Mouse (Mus musculus): ENCODE measurements around the gene Hebp1. TPM values are rescaled to one million over a fixed set of nuclear protein-coding genes. Genes with fewer than 3 reads are reported as not detected.

The Hebp1 gene
- polyA plus RNA-seq, 1 experiment from 2014 or later = 2.9 TPM

DNA sequence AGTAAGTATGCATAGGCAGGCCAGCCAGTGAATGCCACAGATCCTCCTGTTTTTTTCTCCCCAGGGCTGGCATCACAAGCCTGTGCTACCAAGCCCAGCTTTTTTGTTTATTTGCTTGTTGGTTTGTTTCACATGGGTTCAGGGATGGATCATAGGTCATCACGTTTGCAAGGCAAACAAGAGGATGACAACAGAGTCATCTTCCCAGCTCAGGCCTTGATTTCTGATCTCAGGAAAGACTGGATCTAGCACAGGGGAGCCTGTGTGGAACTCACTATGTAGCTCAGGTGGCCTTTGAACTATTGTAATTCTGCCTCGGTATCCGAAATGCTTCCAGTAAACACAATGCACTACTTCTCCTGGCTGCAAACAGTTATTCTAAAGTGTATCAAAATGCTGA lies 35.5 kb downstream of the Hebp1 start:
- WGBS = 87% methylated on average over 3 of the region's 3 CpGs
- no peak for ATAC-seq (ENCODE audit: low FRiP score)
- no peaks in the 10 kb centered on the region for H3K9me3 ChIP-seq (ENCODE audit: control insufficient read depth, low read length)
- H3K4me2 ChIP-seq = no peak overlapping the region
- H3K36me3 ChIP-seq (ENCODE audit: control insufficient read depth, insufficient read depth, low read length) = no peaks in the 10 kb centered on the region
- no peak overlapping the region for H3K27ac ChIP-seq (ENCODE audit: low read depth, low read length)
- H3K27me3 ChIP-seq (ENCODE audit: control insufficient read depth, insufficient read depth, low read length) = no peaks in the 10 kb centered on the region
- H3K9ac ChIP-seq (ENCODE audit: low read length) = no peak overlapping the region
- H3K4me3 ChIP-seq (ENCODE audit: low read depth, low read length) = no peak overlapping the region
- no peak for DNase-seq (ENCODE audit: low spot score, missing footprints)
- H3K4me1 ChIP-seq (ENCODE audit: control insufficient read depth, insufficient read depth, low read length) = peaks cover 4% of the 10 kb centered on the region; the same call in 1 of the 2 replicates

DNA sequence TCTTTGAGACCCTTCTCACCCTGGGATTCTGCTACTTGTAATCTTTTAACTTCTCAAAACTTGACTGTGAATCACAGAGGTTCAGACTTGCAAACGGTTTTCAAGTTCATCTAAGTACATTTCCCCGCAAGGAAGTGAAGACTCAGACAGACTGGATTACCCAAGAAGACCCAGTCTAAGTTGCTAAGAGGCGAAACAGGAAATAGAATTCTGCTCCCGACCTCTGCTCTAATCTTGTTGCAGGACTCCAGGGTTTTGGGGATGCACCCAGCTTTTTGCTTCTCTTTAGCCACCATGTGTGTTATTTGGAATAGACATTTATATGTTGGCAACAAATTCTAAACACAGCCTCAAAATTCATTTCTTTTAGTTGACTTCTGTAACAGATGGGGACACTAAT lies 36.5 kb downstream of the Hebp1 start:
- H3K27me3 ChIP-seq (ENCODE audit: control insufficient read depth, insufficient read depth, low read length) = no peaks in the 10 kb centered on the region
- H3K4me2 ChIP-seq = no peak overlapping the region
- DNase-seq (ENCODE audit: low spot score, missing footprints) (no peak), ATAC-seq (ENCODE audit: low FRiP score) (no peak)
- H3K4me3 ChIP-seq (ENCODE audit: low read depth, low read length) = no peak overlapping the region
- no peaks in the 10 kb centered on the region for H3K36me3 ChIP-seq (ENCODE audit: control insufficient read depth, insufficient read depth, low read length)
- no peak overlapping the region for H3K27ac ChIP-seq (ENCODE audit: low read depth, low read length)
- H3K9me3 ChIP-seq (ENCODE audit: control insufficient read depth, low read length) = no peaks in the 10 kb centered on the region
- 75% methylated on average over 4 of the region's 4 CpGs for WGBS
- H3K4me1 ChIP-seq (ENCODE audit: control insufficient read depth, insufficient read depth, low read length) = peaks cover 2% of the 10 kb centered on the region; the same call in 1 of the 2 replicates
- H3K9ac ChIP-seq (ENCODE audit: low read length) = no peak overlapping the region

DNA sequence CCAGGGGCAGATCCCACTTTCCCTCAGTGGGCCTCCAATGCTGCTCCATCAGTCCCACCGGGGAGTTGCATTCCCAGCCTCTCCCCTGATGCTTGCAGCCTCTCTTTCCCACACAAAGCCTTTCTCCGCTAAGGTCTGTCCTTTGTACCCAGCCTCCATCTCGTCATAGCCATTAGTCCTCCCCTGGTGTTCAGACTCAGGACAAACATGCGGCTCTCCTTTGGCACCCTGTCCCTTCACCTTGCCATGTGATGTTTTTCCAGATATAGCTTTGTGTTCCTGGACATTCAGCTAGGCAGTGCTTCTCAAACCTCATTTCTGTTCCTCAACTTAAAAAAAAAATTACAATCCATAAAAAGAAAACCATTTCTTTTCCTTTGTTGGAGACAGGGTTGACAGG lies 39.3 kb downstream of the Hebp1 start:
- 44% methylated on average over 4 of the region's 4 CpGs for WGBS
- Histone ChIP-seq H3K9ac (ENCODE audit: low read length) (no peak overlapping the region), H3K9me3 (ENCODE audit: control insufficient read depth, low read length) (no peaks in the 10 kb centered on the region), H3K27ac (ENCODE audit: low read depth, low read length) (no peak overlapping the region), H3K36me3 (ENCODE audit: control insufficient read depth, insufficient read depth, low read length) (no peaks in the 10 kb centered on the region), H3K4me3 (ENCODE audit: low read depth, low read length) (no peak overlapping the region), H3K4me1 (ENCODE audit: control insufficient read depth, insufficient read depth, low read length) (peaks cover 2% of the 10 kb centered on the region; the same call in 1 of the 2 replicates), H3K4me2 (no peak overlapping the region), H3K27me3 (ENCODE audit: control insufficient read depth, insufficient read depth, low read length) (no peaks in the 10 kb centered on the region)
- ATAC-seq (ENCODE audit: low FRiP score) = no peak
- DNase-seq (ENCODE audit: low spot score, missing footprints) = no peak

GRCm38 (mm10) chr6:135157496-135157895 lies 40.3 kb downstream of the Hebp1 start:
- Histone ChIP-seq H3K4me1 (ENCODE audit: control insufficient read depth, insufficient read depth, low read length) (no peaks in the 10 kb centered on the region), H3K4me2 (no peak overlapping the region), H3K27ac (ENCODE audit: low read depth, low read length) (no peak overlapping the region), H3K4me3 (ENCODE audit: low read depth, low read length) (no peak overlapping the region), H3K36me3 (ENCODE audit: control insufficient read depth, insufficient read depth, low read length) (no peaks in the 10 kb centered on the region), H3K9me3 (ENCODE audit: control insufficient read depth, low read length) (peaks cover 3% of the 10 kb centered on the region; the same call in 1 of the 2 replicates), H3K9ac (ENCODE audit: low read length) (no peak overlapping the region), H3K27me3 (ENCODE audit: control insufficient read depth, insufficient read depth, low read length) (no peaks in the 10 kb centered on the region)
- ATAC-seq (ENCODE audit: low FRiP score) (no peak), DNase-seq (ENCODE audit: low spot score, missing footprints) (no peak)
- WGBS = 71% methylated on average over 4 of the region's 4 CpGs

GRCm38 (mm10) chr6:135156597-135156996 lies 41.2 kb downstream of the Hebp1 start:
- no peaks in the 10 kb centered on the region for H3K4me1 ChIP-seq (ENCODE audit: control insufficient read depth, insufficient read depth, low read length)
- H3K4me3 ChIP-seq (ENCODE audit: low read depth, low read length) = no peak overlapping the region
- H3K36me3 ChIP-seq (ENCODE audit: control insufficient read depth, insufficient read depth, low read length) = no peaks in the 10 kb centered on the region
- ATAC-seq (ENCODE audit: low FRiP score) = no peak
- WGBS = 85% methylated on average over 8 of the region's 8 CpGs
- no peak overlapping the region for H3K9ac ChIP-seq (ENCODE audit: low read length)
- no peaks in the 10 kb centered on the region for H3K27me3 ChIP-seq (ENCODE audit: control insufficient read depth, insufficient read depth, low read length)
- no peak overlapping the region for H3K4me2 ChIP-seq
- peaks cover 3% of the 10 kb centered on the region; the same call in 1 of the 2 replicates for H3K9me3 ChIP-seq (ENCODE audit: control insufficient read depth, low read length)
- DNase-seq (ENCODE audit: low spot score, missing footprints) = no peak
- H3K27ac ChIP-seq (ENCODE audit: low read depth, low read length) = no peak overlapping the region

DNA sequence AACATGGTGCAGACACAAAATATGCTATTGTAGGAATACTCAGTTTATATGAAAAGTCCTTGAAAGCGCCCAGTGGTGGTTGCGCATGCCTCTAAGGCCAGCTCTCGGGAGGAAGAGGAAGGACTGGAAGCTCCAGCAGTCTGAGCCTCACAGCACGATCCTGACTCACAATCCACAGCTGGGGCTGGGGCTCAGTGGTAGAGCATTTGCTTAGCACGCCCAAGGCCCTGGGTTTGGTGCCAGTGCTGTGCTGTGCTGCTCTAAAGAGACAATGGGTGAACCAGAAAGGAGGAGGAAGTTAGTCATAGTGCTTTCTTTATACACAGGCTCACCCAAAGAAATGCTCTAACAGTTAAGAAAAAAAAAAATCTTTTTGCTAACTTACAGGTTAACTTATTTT lies 44.1 kb downstream of the Hebp1 start:
- Histone ChIP-seq H3K9ac (ENCODE audit: low read length) (no peak overlapping the region), H3K36me3 (ENCODE audit: control insufficient read depth, insufficient read depth, low read length) (no peaks in the 10 kb centered on the region), H3K4me3 (ENCODE audit: low read depth, low read length) (no peak overlapping the region), H3K27me3 (ENCODE audit: control insufficient read depth, insufficient read depth, low read length) (no peaks in the 10 kb centered on the region), H3K27ac (ENCODE audit: low read depth, low read length) (no peak overlapping the region), H3K4me2 (no peak overlapping the region), H3K9me3 (ENCODE audit: control insufficient read depth, low read length) (peaks cover 3% of the 10 kb centered on the region; the same call in 1 of the 2 replicates), H3K4me1 (ENCODE audit: control insufficient read depth, insufficient read depth, low read length) (no peaks in the 10 kb centered on the region)
- peak; percentile 31 for DNase-seq (ENCODE audit: low spot score, missing footprints)
- ATAC-seq (ENCODE audit: low FRiP score) = no peak
- WGBS = 81% methylated on average over 5 of the region's 5 CpGs

DNA sequence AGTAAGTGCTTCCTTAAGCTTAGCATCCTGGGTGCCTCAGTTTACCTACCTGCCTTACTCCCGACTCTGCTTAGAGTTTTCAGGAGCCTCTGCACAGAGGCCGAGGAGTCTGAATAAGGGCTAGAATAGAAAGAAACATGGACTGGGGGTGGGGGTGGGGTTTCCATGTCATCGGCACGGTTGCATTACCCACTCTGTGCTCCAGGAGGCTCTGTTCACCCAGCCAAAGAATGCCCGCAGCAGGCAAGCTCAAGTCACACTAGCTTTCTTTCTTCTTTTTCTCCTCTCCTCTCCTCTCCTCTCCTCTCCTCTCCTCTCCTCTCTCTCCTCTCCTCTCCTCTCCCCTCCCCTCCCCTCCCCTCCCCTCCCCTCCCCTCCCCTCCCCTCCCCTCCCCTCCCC lies 47.5 kb downstream of the Hebp1 start:
- Histone ChIP-seq H3K4me3 (ENCODE audit: low read depth, low read length) (no peak overlapping the region), H3K9me3 (ENCODE audit: control insufficient read depth, low read length) (peaks cover 3% of the 10 kb centered on the region; the same call in 1 of the 2 replicates), H3K36me3 (ENCODE audit: control insufficient read depth, insufficient read depth, low read length) (no peaks in the 10 kb centered on the region), H3K9ac (ENCODE audit: low read length) (no peak overlapping the region), H3K27me3 (ENCODE audit: control insufficient read depth, insufficient read depth, low read length) (no peaks in the 10 kb centered on the region), H3K27ac (ENCODE audit: low read depth, low read length) (no peak overlapping the region), H3K4me2 (no peak overlapping the region), H3K4me1 (ENCODE audit: control insufficient read depth, insufficient read depth, low read length) (no peaks in the 10 kb centered on the region)
- ATAC-seq (ENCODE audit: low FRiP score) (no peak), DNase-seq (ENCODE audit: low spot score, missing footprints) (peak; percentile 94)
- WGBS = 32% methylated on average over 5 of the region's 5 CpGs

GRCm38 (mm10) chr6:135149722-135150121 lies 48.1 kb downstream of the Hebp1 start:
- Histone ChIP-seq H3K4me2 (no peak overlapping the region), H3K27ac (ENCODE audit: low read depth, low read length) (no peak overlapping the region), H3K9ac (ENCODE audit: low read length) (no peak overlapping the region), H3K36me3 (ENCODE audit: control insufficient read depth, insufficient read depth, low read length) (no peaks in the 10 kb centered on the region), H3K4me3 (ENCODE audit: low read depth, low read length) (no peak overlapping the region), H3K9me3 (ENCODE audit: control insufficient read depth, low read length) (peaks cover 3% of the 10 kb centered on the region; the same call in 1 of the 2 replicates), H3K4me1 (ENCODE audit: control insufficient read depth, insufficient read depth, low read length) (no peaks in the 10 kb centered on the region), H3K27me3 (ENCODE audit: control insufficient read depth, insufficient read depth, low read length) (no peaks in the 10 kb centered on the region)
- DNase-seq (ENCODE audit: low spot score, missing footprints) (peak; percentile 75), ATAC-seq (ENCODE audit: low FRiP score) (peak; percentile 19; the same call in 1 of the 2 replicates)
- 79% methylated on average over 4 of the region's 4 CpGs for WGBS

DNA sequence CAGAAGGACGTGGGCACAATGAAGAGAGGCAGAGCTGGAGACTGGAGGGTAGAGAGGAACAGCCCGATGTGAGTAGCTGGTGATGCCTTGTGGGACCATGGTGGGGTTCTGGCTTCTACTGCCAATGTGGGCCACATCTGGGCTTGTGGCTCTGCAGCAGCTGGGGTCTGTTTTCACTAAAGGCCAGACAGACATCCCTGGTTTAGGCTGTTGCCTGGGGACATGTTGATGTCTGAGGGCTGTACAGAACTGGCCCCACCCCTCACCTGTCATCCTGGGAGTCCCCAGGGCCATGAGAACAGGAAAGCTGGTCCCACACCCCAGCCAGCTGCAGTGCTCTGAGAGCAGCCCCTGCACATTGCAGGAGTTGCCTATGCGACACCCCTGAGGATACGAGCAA lies 48.6 kb downstream of the Hebp1 start:
- Histone ChIP-seq H3K4me3 (ENCODE audit: low read depth, low read length) (no peak overlapping the region), H3K36me3 (ENCODE audit: control insufficient read depth, insufficient read depth, low read length) (no peaks in the 10 kb centered on the region), H3K9ac (ENCODE audit: low read length) (no peak overlapping the region), H3K4me2 (no peak overlapping the region), H3K4me1 (ENCODE audit: control insufficient read depth, insufficient read depth, low read length) (no peaks in the 10 kb centered on the region), H3K27ac (ENCODE audit: low read depth, low read length) (no peak overlapping the region), H3K9me3 (ENCODE audit: control insufficient read depth, low read length) (peaks cover 3% of the 10 kb centered on the region; the same call in 1 of the 2 replicates), H3K27me3 (ENCODE audit: control insufficient read depth, insufficient read depth, low read length) (no peaks in the 10 kb centered on the region)
- 78% methylated on average over 4 of the region's 4 CpGs for WGBS
- ATAC-seq (ENCODE audit: low FRiP score) (peak; percentile 35; the same call in 1 of the 2 replicates), DNase-seq (ENCODE audit: low spot score, missing footprints) (peak; percentile 80)

All from midbrain, embryonic 11.5 days (tissue).